Mouse (Mus musculus): ENCODE measurements around the gene Herc1. TPM values are rescaled to one million over a fixed set of nuclear protein-coding genes. Genes with fewer than 3 reads are reported as not detected.

Herc1 gene
- polyA plus RNA-seq, 1 experiment from 2014 or later, result 38.2 TPM

- no peak overlapping the region for H3K27ac ChIP-seq (ENCODE audit: low read depth, low read length)
- H3K4me2 ChIP-seq (ENCODE audit: low read depth), result no peak overlapping the region
- no peaks in the 10 kb centered on the region for H3K36me3 ChIP-seq (ENCODE audit: control insufficient read depth, insufficient read depth, low read length)
- ATAC-seq (ENCODE audit: insufficient read depth, low FRiP score, low TSS enrichment), result no peak
- no peaks in the 10 kb centered on the region for H3K9me3 ChIP-seq (ENCODE audit: control insufficient read depth, low read length)
- no peak overlapping the region for H3K9ac ChIP-seq (ENCODE audit: low read length)
- DNase-seq (ENCODE audit: low spot score), result no peak
- no peaks in the 10 kb centered on the region for H3K4me1 ChIP-seq (ENCODE audit: control insufficient read depth, insufficient read depth, low read length)
- no peaks in the 10 kb centered on the region for H3K27me3 ChIP-seq (ENCODE audit: control insufficient read depth, insufficient read depth, low read length)
- H3K4me3 ChIP-seq (ENCODE audit: low read depth, low read length), result no peak overlapping the region
- WGBS, result 92% methylated on average over 7 of the region's 7 CpGs
Observed at GRCm38 (mm10) chr9:66322010-66322931, 28.0 kb upstream of the Herc1 start.

GRCm38 (mm10) chr9:66326879-66327278 is 23.4 kb upstream of the Herc1 start:
- Histone ChIP-seq H3K36me3 (ENCODE audit: control insufficient read depth, insufficient read depth, low read length) (no peaks in the 10 kb centered on the region), H3K27me3 (ENCODE audit: control insufficient read depth, insufficient read depth, low read length) (no peaks in the 10 kb centered on the region), H3K27ac (ENCODE audit: low read depth, low read length) (no peak overlapping the region), H3K9ac (ENCODE audit: low read length) (no peak overlapping the region), H3K4me1 (ENCODE audit: control insufficient read depth, insufficient read depth, low read length) (no peaks in the 10 kb centered on the region), H3K9me3 (ENCODE audit: control insufficient read depth, low read length) (no peaks in the 10 kb centered on the region), H3K4me2 (ENCODE audit: low read depth) (no peak overlapping the region), H3K4me3 (ENCODE audit: low read depth, low read length) (no peak overlapping the region)
- WGBS, result 83% methylated on average over 2 of the region's 2 CpGs
- ATAC-seq (ENCODE audit: insufficient read depth, low FRiP score, low TSS enrichment), result no peak
- DNase-seq (ENCODE audit: low spot score), result no peak

DNA sequence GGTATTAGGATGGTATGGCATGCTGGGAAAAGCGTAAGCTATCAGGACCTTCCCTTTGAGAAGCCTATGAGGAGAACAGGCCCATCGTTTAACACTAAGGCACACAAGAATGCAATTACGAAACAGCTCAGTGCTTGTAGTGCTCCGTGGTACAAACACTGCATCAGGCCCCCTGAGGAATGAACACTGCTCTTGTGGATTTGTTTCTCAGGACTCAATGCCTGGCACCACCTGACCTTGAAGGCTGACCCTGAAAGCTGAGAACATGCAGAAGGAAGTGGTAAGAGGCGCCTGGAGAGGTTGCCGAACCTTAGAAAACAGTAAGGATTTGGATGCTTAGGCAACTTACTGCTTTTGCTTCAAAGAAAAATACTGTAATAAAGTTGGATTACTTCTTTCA is 20.8 kb upstream of the Herc1 start:
- H3K36me3 ChIP-seq (ENCODE audit: control insufficient read depth, insufficient read depth, low read length), result no peaks in the 10 kb centered on the region
- no peak for ATAC-seq (ENCODE audit: insufficient read depth, low FRiP score, low TSS enrichment)
- no peak overlapping the region for H3K27ac ChIP-seq (ENCODE audit: low read depth, low read length)
- H3K9ac ChIP-seq (ENCODE audit: low read length), result no peak overlapping the region
- H3K9me3 ChIP-seq (ENCODE audit: control insufficient read depth, low read length), result no peaks in the 10 kb centered on the region
- WGBS, result 50% methylated on average over 6 of the region's 6 CpGs
- H3K4me2 ChIP-seq (ENCODE audit: low read depth), result no peak overlapping the region
- H3K4me1 ChIP-seq (ENCODE audit: control insufficient read depth, insufficient read depth, low read length), result no peaks in the 10 kb centered on the region
- DNase-seq (ENCODE audit: low spot score), result no peak
- H3K4me3 ChIP-seq (ENCODE audit: low read depth, low read length), result no peak overlapping the region
- no peaks in the 10 kb centered on the region for H3K27me3 ChIP-seq (ENCODE audit: control insufficient read depth, insufficient read depth, low read length)

- Histone ChIP-seq H3K4me2 (ENCODE audit: low read depth) (no peak overlapping the region), H3K27me3 (ENCODE audit: control insufficient read depth, insufficient read depth, low read length) (no peaks in the 10 kb centered on the region), H3K36me3 (ENCODE audit: control insufficient read depth, insufficient read depth, low read length) (no peaks in the 10 kb centered on the region), H3K9ac (ENCODE audit: low read length) (no peak overlapping the region), H3K4me3 (ENCODE audit: low read depth, low read length) (no peak overlapping the region), H3K4me1 (ENCODE audit: control insufficient read depth, insufficient read depth, low read length) (no peaks in the 10 kb centered on the region), H3K9me3 (ENCODE audit: control insufficient read depth, low read length) (no peaks in the 10 kb centered on the region), H3K27ac (ENCODE audit: low read depth, low read length) (no peak overlapping the region)
- ATAC-seq (ENCODE audit: insufficient read depth, low FRiP score, low TSS enrichment) (no peak), DNase-seq (ENCODE audit: low spot score) (no peak)
- 88% methylated on average over 3 of the region's 3 CpGs for WGBS
Observed at GRCm38 (mm10) chr9:66330437-66330836, 19.8 kb upstream of the Herc1 start.

GRCm38 (mm10) chr9:66331548-66331947 is 18.7 kb upstream of the Herc1 start:
- no peaks in the 10 kb centered on the region for H3K4me1 ChIP-seq (ENCODE audit: control insufficient read depth, insufficient read depth, low read length)
- DNase-seq (ENCODE audit: low spot score) (no peak), ATAC-seq (ENCODE audit: insufficient read depth, low FRiP score, low TSS enrichment) (no peak)
- no peak overlapping the region for H3K27ac ChIP-seq (ENCODE audit: low read depth, low read length)
- no peaks in the 10 kb centered on the region for H3K36me3 ChIP-seq (ENCODE audit: control insufficient read depth, insufficient read depth, low read length)
- H3K9me3 ChIP-seq (ENCODE audit: control insufficient read depth, low read length), result no peaks in the 10 kb centered on the region
- no peak overlapping the region for H3K4me3 ChIP-seq (ENCODE audit: low read depth, low read length)
- no peak overlapping the region for H3K4me2 ChIP-seq (ENCODE audit: low read depth)
- H3K27me3 ChIP-seq (ENCODE audit: control insufficient read depth, insufficient read depth, low read length), result no peaks in the 10 kb centered on the region
- H3K9ac ChIP-seq (ENCODE audit: low read length), result no peak overlapping the region
- 80% methylated on average over 2 of the region's 2 CpGs for WGBS

GRCm38 (mm10) chr9:66332393-66332792 is 17.9 kb upstream of the Herc1 start:
- Histone ChIP-seq H3K36me3 (ENCODE audit: control insufficient read depth, insufficient read depth, low read length) (no peaks in the 10 kb centered on the region), H3K9ac (ENCODE audit: low read length) (no peak overlapping the region), H3K27me3 (ENCODE audit: control insufficient read depth, insufficient read depth, low read length) (no peaks in the 10 kb centered on the region), H3K4me1 (ENCODE audit: control insufficient read depth, insufficient read depth, low read length) (no peaks in the 10 kb centered on the region), H3K9me3 (ENCODE audit: control insufficient read depth, low read length) (no peaks in the 10 kb centered on the region), H3K4me2 (ENCODE audit: low read depth) (no peak overlapping the region), H3K4me3 (ENCODE audit: low read depth, low read length) (no peak overlapping the region), H3K27ac (ENCODE audit: low read depth, low read length) (no peak overlapping the region)
- 81% methylated on average over 2 of the region's 2 CpGs for WGBS
- ATAC-seq (ENCODE audit: insufficient read depth, low FRiP score, low TSS enrichment) (no peak), DNase-seq (ENCODE audit: low spot score) (no peak)

- H3K9ac ChIP-seq (ENCODE audit: low read length), result no peak overlapping the region
- H3K4me3 ChIP-seq (ENCODE audit: low read depth, low read length), result no peak overlapping the region
- no peaks in the 10 kb centered on the region for H3K9me3 ChIP-seq (ENCODE audit: control insufficient read depth, low read length)
- H3K27me3 ChIP-seq (ENCODE audit: control insufficient read depth, insufficient read depth, low read length), result no peaks in the 10 kb centered on the region
- ATAC-seq (ENCODE audit: insufficient read depth, low FRiP score, low TSS enrichment) (no peak), DNase-seq (ENCODE audit: low spot score) (no peak)
- no peak overlapping the region for H3K27ac ChIP-seq (ENCODE audit: low read depth, low read length)
- no peaks in the 10 kb centered on the region for H3K4me1 ChIP-seq (ENCODE audit: control insufficient read depth, insufficient read depth, low read length)
- H3K36me3 ChIP-seq (ENCODE audit: control insufficient read depth, insufficient read depth, low read length), result no peaks in the 10 kb centered on the region
- H3K4me2 ChIP-seq (ENCODE audit: low read depth), result no peak overlapping the region
Observed at GRCm38 (mm10) chr9:66337280-66337679, 13.0 kb upstream of the Herc1 start.

GRCm38 (mm10) chr9:66338005-66338782 is 12.1 kb upstream of the Herc1 start:
- WGBS, result 76% methylated on average over 3 of the region's 3 CpGs
- H3K9ac ChIP-seq (ENCODE audit: low read length), result no peak overlapping the region
- H3K4me3 ChIP-seq (ENCODE audit: low read depth, low read length), result no peak overlapping the region
- ATAC-seq (ENCODE audit: insufficient read depth, low FRiP score, low TSS enrichment), result no peak
- no peaks in the 10 kb centered on the region for H3K9me3 ChIP-seq (ENCODE audit: control insufficient read depth, low read length)
- H3K4me2 ChIP-seq (ENCODE audit: low read depth), result no peak overlapping the region
- no peaks in the 10 kb centered on the region for H3K4me1 ChIP-seq (ENCODE audit: control insufficient read depth, insufficient read depth, low read length)
- H3K27ac ChIP-seq (ENCODE audit: low read depth, low read length), result no peak overlapping the region
- no peaks in the 10 kb centered on the region for H3K36me3 ChIP-seq (ENCODE audit: control insufficient read depth, insufficient read depth, low read length)
- DNase-seq (ENCODE audit: low spot score), result no peak
- H3K27me3 ChIP-seq (ENCODE audit: control insufficient read depth, insufficient read depth, low read length), result no peaks in the 10 kb centered on the region

All from neural tube, embryonic 11.5 days (tissue).